Mouse (Mus musculus) midbrain, embryonic 13.5 days (tissue): ENCODE measurements around the gene Slc25a17. TPM values are rescaled to one million over a fixed set of nuclear protein-coding genes. Genes with fewer than 3 reads are reported as not detected.

Experiments
- polyA plus RNA-seq: library from polyadenylated mRNA; unstranded; fragments of >200 nt; fragmentation: Nextera tagmentation; extraction: Ambion mirVana; gene quantifications from 2 replicates; pipeline ENCODE4 v1.2.1, GENCODE M21; 2015

Gene Slc25a17
- polyA plus RNA-seq, 1 experiment from 2014 or later = 133 TPM

Other genes starting within 250 kb of the Slc25a17 start
- 21.6 and 32.0 TPM in 2 replicates for gene Mrtfa, start 170.1 kb downstream of the Slc25a17 start, polyA plus RNA-seq
- 2.1 and 2.5 TPM in 2 replicates for gene Mchr1, start 125.3 kb downstream of the Slc25a17 start, polyA plus RNA-seq
- 182 and 203 TPM in 2 replicates for gene St13, start 39.3 kb upstream of the Slc25a17 start, polyA plus RNA-seq
- gene Xpnpep3, start 39.3 kb upstream of the Slc25a17 start, polyA plus RNA-seq = 9.8 TPM in 2 replicates
- 1.7 and 2.4 TPM in 2 replicates for gene Dnajb7, start 47.5 kb upstream of the Slc25a17 start, polyA plus RNA-seq
- gene Rbx1, start 105.5 kb upstream of the Slc25a17 start, polyA plus RNA-seq = 511 and 563 TPM in 2 replicates
- gene Ep300, start 224.5 kb upstream of the Slc25a17 start, polyA plus RNA-seq = 22.8 and 25.3 TPM in 2 replicates